Mouse (Mus musculus) CH12.LX (cell line): ENCODE results near the gene Gpr137b. TPM values are rescaled to one million over a fixed set of nuclear protein-coding genes. Genes with fewer than 3 reads are reported as not detected.
"Not testable (repeated sequence)": the region's sequence is repeated elsewhere in the genome, so short reads cannot be mapped to it uniquely, and the experiment has no call there.

Experiments
- DNase-seq: peaks from one replicate; pipeline ENCODE4 v3.0.0-alpha.2; 2013; ENCODE audit errors: extremely low read depth
- H3K27ac ChIP-seq: 2 replicates; pipeline ENCODE4 v1.5.1; 2012; ENCODE audit warnings: low read depth, mild to moderate bottlenecking, control low read depth, moderate library complexity; ENCODE audit not compliant: insufficient read depth
- H3K27me3 ChIP-seq: replicated peaks from 2 replicates; pipeline ENCODE3; 2012; ENCODE audit warnings: inconsistent platforms
- H3K36me3 ChIP-seq, 2 experiments: replicated peaks in 1 of 2; 2 replicates each; pipeline versions ENCODE3 to v1.6.1; 2012; ENCODE audit warnings: inconsistent platforms in 1 of 2, low read length in 1 of 2, mild to moderate bottlenecking in 1 of 2, mixed read lengths in 1 of 2, moderate library complexity in 1 of 2; ENCODE audit not compliant: control insufficient read depth in 1 of 2, insufficient read depth in 1 of 2
- H3K4me1 ChIP-seq, 2 experiments: 2 replicates each; pipeline ENCODE4 v1.6.1; 2012; ENCODE audit warnings: inconsistent platforms in 1 of 2, moderate library complexity in 1 of 2; ENCODE audit not compliant: insufficient read depth in 2 of 2, control insufficient read depth in 1 of 2
- H3K4me2 ChIP-seq: 2 replicates; pipeline ENCODE4 v1.6.1; 2012; ENCODE audit warnings: low read depth, mild to moderate bottlenecking, control low read depth; ENCODE audit not compliant: poor library complexity, insufficient read depth, severe bottlenecking
- H3K4me3 ChIP-seq, 3 experiments: fragments of 150-350 bp in 1 of 3; sonication (generic) in 1 of 3; replicated peaks in 1 of 3; 2 replicates each; pipeline versions ENCODE3 to v1.5.1; 2011 to 2012; ENCODE audit warnings: low read depth in 2 of 3, low read length in 2 of 3, mild to moderate bottlenecking in 2 of 3, moderate library complexity in 2 of 3, control low read depth in 1 of 3, improper control_type of control experiment in 1 of 3, inconsistent platforms in 1 of 3, mixed read lengths in 1 of 3; ENCODE audit not compliant: poor library complexity in 1 of 3
- H3K79me2 ChIP-seq: replicated peaks from 2 replicates; pipeline ENCODE4 v1.6.1; 2012; ENCODE audit warnings: mild to moderate bottlenecking, moderate library complexity; ENCODE audit not compliant: control insufficient read depth, poor library complexity, insufficient read depth, severe bottlenecking; ENCODE audit errors: extremely low read depth
- H3K9ac ChIP-seq: 2 replicates; pipeline ENCODE4 v1.6.1; 2012; ENCODE audit warnings: low read depth, mild to moderate bottlenecking, control low read depth, moderate library complexity; ENCODE audit not compliant: insufficient read depth
- H3K9me3 ChIP-seq: replicated peaks from 2 replicates; pipeline ENCODE3; 2012; ENCODE audit warnings: low read length, inconsistent platforms, mixed read lengths
- dilution Hi-C: fragments of 300-500 bp; cut with MboI; formaldehyde crosslinking; loops from 2 replicates; pipeline ENCODE4 v1.14.3; 2020; ENCODE audit warnings: low sequenced_read_pairs; ENCODE audit not compliant: extremely low pct_unique_long_range_greater_than_20kb, extremely low pct_ligation_motif_present
- in situ Hi-C: fragments of 300-500 bp; cut with MboI; formaldehyde crosslinking; loops from 3 replicates; pipeline ENCODE4 v1.14.3; 2019; ENCODE audit warnings: low sequenced_read_pairs, low pct_ligation_motif_present, low pct_unique_long_range_greater_than_20kb, mixed read lengths
- polyA plus RNA-seq: library from polyadenylated mRNA; unstranded; fragments of >175 nt; gene quantifications from 2 replicates; pipeline ENCODE4 v1.2.1, GENCODE M21; 2012; ENCODE audit warnings: low read depth; ENCODE audit not compliant: insufficient read length
- total RNA-seq, 2 experiments: library from RNA; depleted of rRNA; stranded (reverse); fragments of 300-350 nt in 1 of 2; fragments of >200 nt in 1 of 2; gene quantifications; 2 replicates each; pipeline ENCODE4 v1.2.3; 2012 to 2014

The Gpr137b gene
- total and polyA plus RNA-seq, 3 experiments = 7.7 to 28.8 (median 10.0) TPM

- DNase-seq, dilution Hi-C loops, H3K4me1 ChIP-seq, H3K9me3 ChIP-seq, H3K4me3 ChIP-seq, H3K4me2 ChIP-seq, H3K27ac ChIP-seq, H3K9ac ChIP-seq, H3K27me3 ChIP-seq, H3K79me2 ChIP-seq, in situ Hi-C loops: not testable (repeated sequence)
- peaks cover 23 to 25% of the 10 kb centered on the region in 2 experiments for H3K36me3 ChIP-seq
These were observed 31.6 kb downstream of the Gpr137b start for GRCm38 (mm10) chr13:13362261-13362660.

GRCm38 (mm10) chr13:13360045-13360444 lies 33.8 kb downstream of the Gpr137b start:
- in situ Hi-C loops, H3K4me2 ChIP-seq: not testable (repeated sequence)

GRCm38 (mm10) chr13:13358602-13359001 lies 35.2 kb downstream of the Gpr137b start:
- in situ Hi-C loops, H3K4me3 ChIP-seq, dilution Hi-C loops, H3K4me1 ChIP-seq, H3K27ac ChIP-seq, H3K27me3 ChIP-seq, H3K4me2 ChIP-seq, H3K9me3 ChIP-seq, DNase-seq, H3K9ac ChIP-seq, H3K79me2 ChIP-seq: not testable (repeated sequence)
- peaks cover 13 to 14% of the 10 kb centered on the region in 2 experiments for H3K36me3 ChIP-seq

More at GRCm38 (mm10) chr13:13360045-13360444, 33.8 kb downstream of the Gpr137b start:
- H3K79me2 ChIP-seq, dilution Hi-C loops, H3K4me1 ChIP-seq, H3K9me3 ChIP-seq, H3K9ac ChIP-seq, H3K4me3 ChIP-seq, H3K27ac ChIP-seq, DNase-seq, H3K27me3 ChIP-seq: not testable (repeated sequence)
- H3K36me3 ChIP-seq = peaks cover 19 to 22% of the 10 kb centered on the region in 2 experiments

GRCm38 (mm10) chr13:13358097-13358496 lies 35.7 kb downstream of the Gpr137b start:
- H3K4me3 ChIP-seq, DNase-seq, H3K9ac ChIP-seq, H3K4me1 ChIP-seq, H3K4me2 ChIP-seq, H3K79me2 ChIP-seq, H3K9me3 ChIP-seq, in situ Hi-C loops, H3K27ac ChIP-seq, dilution Hi-C loops, H3K27me3 ChIP-seq: not testable (repeated sequence)
- peaks cover 11 to 12% of the 10 kb centered on the region in 2 experiments for H3K36me3 ChIP-seq

- H3K4me3 ChIP-seq, DNase-seq, H3K79me2 ChIP-seq, H3K9me3 ChIP-seq, dilution Hi-C loops, H3K4me1 ChIP-seq, H3K27ac ChIP-seq, in situ Hi-C loops, H3K4me2 ChIP-seq, H3K36me3 ChIP-seq, H3K27me3 ChIP-seq, H3K9ac ChIP-seq: not testable (repeated sequence)
These were observed 41.7 kb downstream of the Gpr137b start for GRCm38 (mm10) chr13:13352113-13352512.

GRCm38 (mm10) chr13:13350681-13351080 lies 43.1 kb downstream of the Gpr137b start:
- H3K9me3 ChIP-seq, H3K27ac ChIP-seq, DNase-seq, H3K4me2 ChIP-seq, H3K27me3 ChIP-seq, dilution Hi-C loops, H3K4me1 ChIP-seq, in situ Hi-C loops, H3K9ac ChIP-seq, H3K79me2 ChIP-seq, H3K4me3 ChIP-seq, H3K36me3 ChIP-seq: not testable (repeated sequence)
